Mouse (Mus musculus) thymus, adult 18-20 months (tissue): ENCODE measurements around the gene Cxcl9.

Experiments used
- DNase-seq, 2 experiments: peaks; one replicate each; pipeline ENCODE4 v3.0.0; 2022; ENCODE audit warnings: mixed read lengths in 2 of 2

Gene Cxcl9

GRCm38 (mm10) chr5:92332359-92332840 is 4.5 kb upstream of the Cxcl9 start:
- no peak for DNase-seq

GRCm38 (mm10) chr5:92331635-92332338 is 3.9 kb upstream of the Cxcl9 start, which contains the start of gene Art3:
Art3 (plus strand) TSS chr5:92331827.
- DNase-seq, result no peak

GRCm38 (mm10) chr5:92331122-92331521 is 3.2 kb upstream of the Cxcl9 start:
- no peak for DNase-seq

- no peak for DNase-seq
Measured at GRCm38 (mm10) chr5:92327367-92327766, 512 bp downstream of the Cxcl9 start.

- DNase-seq, result no peak
Measured at GRCm38 (mm10) chr5:92323264-92323663, 4.6 kb downstream of the Cxcl9 start.

GRCm38 (mm10) chr5:92322612-92323011 is 5.3 kb downstream of the Cxcl9 start:
- DNase-seq, result no peak

- no peak for DNase-seq
Measured at GRCm38 (mm10) chr5:92321631-92322400, 6.1 kb downstream of the Cxcl9 start.

- DNase-seq, result no peak
Measured at GRCm38 (mm10) chr5:92318596-92318995, 9.3 kb downstream of the Cxcl9 start.

GRCm38 (mm10) chr5:92318119-92318518 is 9.8 kb downstream of the Cxcl9 start:
- no peak for DNase-seq

GRCm38 (mm10) chr5:92313776-92314175 is 14.1 kb downstream of the Cxcl9 start:
- no peak for DNase-seq

GRCm38 (mm10) chr5:92312046-92312715 is 15.7 kb downstream of the Cxcl9 start:
- DNase-seq, result peak; percentile 28 to 67

- DNase-seq, result peak; percentile 86 to 90
Measured at GRCm38 (mm10) chr5:92309681-92310511, 18.0 kb downstream of the Cxcl9 start, which contains the start of gene Sdad1. Sdad1 (minus strand) TSS chr5:92310479.

GRCm38 (mm10) chr5:92304291-92304690 is 23.6 kb downstream of the Cxcl9 start:
- DNase-seq, result no peak

GRCm38 (mm10) chr5:92302149-92302840 is 25.6 kb downstream of the Cxcl9 start:
- DNase-seq, result no peak

- DNase-seq, result no peak
Measured at GRCm38 (mm10) chr5:92294525-92294924, 33.4 kb downstream of the Cxcl9 start.

- DNase-seq, result no peak
Measured at GRCm38 (mm10) chr5:92291652-92292414, 36.0 kb downstream of the Cxcl9 start.

- no peak for DNase-seq
Measured at GRCm38 (mm10) chr5:92287840-92288239, 40.0 kb downstream of the Cxcl9 start.

- DNase-seq, result no peak
Measured at GRCm38 (mm10) chr5:92283107-92283506, 44.8 kb downstream of the Cxcl9 start.

GRCm38 (mm10) chr5:92282571-92282970 is 45.3 kb downstream of the Cxcl9 start:
- DNase-seq, result no peak

GRCm38 (mm10) chr5:92278942-92279537 is 48.8 kb downstream of the Cxcl9 start:
- no peak for DNase-seq
